Mouse (Mus musculus) sigmoid colon, adult 10 weeks (tissue): ENCODE measurements around the gene Ppp2r1a. TPM values are rescaled to one million over a fixed set of nuclear protein-coding genes. Genes with fewer than 3 reads are reported as not detected.

Experiments used
- polyA plus RNA-seq: library from polyadenylated mRNA; stranded (reverse); fragments of 350-450 nt; fragmentation: Illumina TruSeq; extraction: RNeasy Lipid Tissue Mini Kit (QIAGEN cat#74804); gene quantifications from one replicate; pipeline ENCODE4 v1.2.3, GENCODE M21; 2014; ENCODE audit warnings: low read depth, low replicate concordance

Ppp2r1a gene
- 39.1 TPM for polyA plus RNA-seq

DNA sequence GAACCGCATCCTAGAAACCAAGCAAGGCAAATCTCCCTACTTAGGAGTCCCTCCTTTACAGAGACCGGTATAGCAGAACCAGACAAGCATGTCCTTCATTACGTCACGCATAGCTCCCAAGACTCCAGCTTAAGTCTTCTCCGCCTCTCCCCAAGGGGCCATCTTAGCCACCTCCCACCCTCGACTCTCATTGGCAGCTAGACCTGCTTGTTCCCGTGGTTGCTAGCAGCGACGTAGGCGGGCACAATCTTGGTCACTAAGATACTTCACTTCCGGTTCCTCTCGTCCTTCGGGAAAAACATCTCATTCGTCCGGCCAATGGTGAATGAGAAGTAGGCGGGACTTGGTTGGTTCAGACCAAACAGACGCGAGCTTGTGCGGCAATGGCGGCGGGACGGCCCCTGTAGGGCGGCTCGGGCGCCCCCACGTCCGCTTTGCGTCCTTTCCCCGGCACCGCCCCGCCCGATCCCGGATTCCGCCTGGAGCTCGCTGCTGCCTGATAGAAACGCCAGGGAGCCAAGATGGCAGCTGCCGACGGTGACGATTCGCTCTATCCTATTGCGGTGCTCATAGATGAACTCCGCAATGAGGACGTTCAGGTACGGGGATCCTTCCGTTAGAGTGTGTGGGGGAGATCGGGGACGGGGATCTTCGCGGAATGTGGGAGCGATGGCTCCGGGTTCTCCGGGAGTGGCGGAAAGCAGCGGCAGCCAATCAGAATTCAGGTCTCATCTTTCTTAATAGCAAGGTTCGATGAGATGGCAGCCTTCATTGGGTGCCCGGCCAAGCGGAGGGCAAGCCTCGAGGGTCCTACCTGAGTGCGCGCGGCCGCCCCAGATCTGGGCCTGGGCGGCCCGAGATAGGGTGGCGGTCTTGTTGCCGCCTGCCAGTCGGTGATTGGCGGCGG is at the start of gene Ppp2r1a:
Gene Ppp2r1a (plus strand): TSS at position 327 of the 907 bp plus-strand sequence.

DNA sequence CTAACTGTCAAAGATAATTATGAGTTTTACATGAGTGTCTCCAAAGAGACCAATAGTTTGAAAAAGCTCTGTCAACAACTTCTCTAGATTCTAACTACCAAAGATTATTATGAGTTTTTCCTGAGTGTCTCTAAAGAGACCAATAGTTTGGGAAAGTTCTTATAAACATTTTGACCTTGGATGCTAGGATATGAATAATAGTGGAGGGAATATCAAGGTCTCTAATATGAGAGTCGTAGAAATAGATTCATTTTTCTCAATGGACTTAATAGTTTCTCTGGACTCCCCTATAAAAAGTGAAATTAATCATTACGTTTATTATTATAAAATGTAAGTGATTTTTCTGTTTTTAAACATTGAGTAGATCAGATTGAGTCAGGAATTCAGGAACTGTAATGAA is 40.1 kb upstream of the Ppp2r1a start, which contains the start of gene Vmn1r231:
Gene Vmn1r231 (minus strand): TSS at position 101 of the 400 bp plus-strand sequence.

DNA sequence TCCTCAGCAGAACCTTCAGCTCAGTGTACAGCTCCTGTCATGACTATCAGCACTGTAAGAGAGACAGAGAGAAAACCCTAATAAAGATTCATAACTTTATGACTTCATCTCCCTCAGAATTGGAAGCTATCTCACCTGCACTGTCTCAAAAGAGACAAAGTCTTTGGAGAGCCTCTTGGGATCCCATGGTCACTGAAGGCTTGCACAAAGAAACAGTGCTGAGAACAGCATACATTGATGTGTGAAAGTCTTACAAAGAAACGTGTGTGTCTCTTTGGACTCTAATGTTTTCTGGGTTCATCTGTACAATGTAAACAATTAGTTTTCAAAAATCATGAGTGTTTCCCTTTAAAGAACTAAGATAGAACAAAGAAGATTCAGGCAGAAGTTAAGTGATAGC is 25.5 kb upstream of the Ppp2r1a start, which contains the start of gene Vmn1r232:
Gene Vmn1r232 (minus strand): TSS at position 101 of the 400 bp plus-strand sequence.

DNA sequence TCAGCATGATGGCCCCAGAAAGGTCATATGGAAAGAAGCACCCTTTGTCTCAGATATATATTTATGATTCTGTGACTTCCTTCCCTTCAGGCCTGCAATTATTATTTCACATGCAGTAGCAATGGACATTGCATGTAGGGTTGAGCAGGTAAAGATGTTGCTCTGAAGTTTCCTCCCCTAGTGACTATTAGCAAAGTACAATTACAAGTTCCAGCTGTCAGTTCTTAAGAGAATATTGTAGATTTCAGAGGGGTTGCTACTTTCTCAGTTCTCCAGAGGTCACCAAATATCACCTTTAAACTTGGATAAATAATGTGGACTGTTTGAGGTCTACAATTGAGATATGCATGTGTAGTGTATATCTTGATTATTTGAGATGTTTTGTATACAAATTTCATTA is 51.3 kb downstream of the Ppp2r1a start, which contains the start of gene Vmn1r233:
Gene Vmn1r233 (minus strand): TSS at position 101 of the 400 bp plus-strand sequence.

DNA sequence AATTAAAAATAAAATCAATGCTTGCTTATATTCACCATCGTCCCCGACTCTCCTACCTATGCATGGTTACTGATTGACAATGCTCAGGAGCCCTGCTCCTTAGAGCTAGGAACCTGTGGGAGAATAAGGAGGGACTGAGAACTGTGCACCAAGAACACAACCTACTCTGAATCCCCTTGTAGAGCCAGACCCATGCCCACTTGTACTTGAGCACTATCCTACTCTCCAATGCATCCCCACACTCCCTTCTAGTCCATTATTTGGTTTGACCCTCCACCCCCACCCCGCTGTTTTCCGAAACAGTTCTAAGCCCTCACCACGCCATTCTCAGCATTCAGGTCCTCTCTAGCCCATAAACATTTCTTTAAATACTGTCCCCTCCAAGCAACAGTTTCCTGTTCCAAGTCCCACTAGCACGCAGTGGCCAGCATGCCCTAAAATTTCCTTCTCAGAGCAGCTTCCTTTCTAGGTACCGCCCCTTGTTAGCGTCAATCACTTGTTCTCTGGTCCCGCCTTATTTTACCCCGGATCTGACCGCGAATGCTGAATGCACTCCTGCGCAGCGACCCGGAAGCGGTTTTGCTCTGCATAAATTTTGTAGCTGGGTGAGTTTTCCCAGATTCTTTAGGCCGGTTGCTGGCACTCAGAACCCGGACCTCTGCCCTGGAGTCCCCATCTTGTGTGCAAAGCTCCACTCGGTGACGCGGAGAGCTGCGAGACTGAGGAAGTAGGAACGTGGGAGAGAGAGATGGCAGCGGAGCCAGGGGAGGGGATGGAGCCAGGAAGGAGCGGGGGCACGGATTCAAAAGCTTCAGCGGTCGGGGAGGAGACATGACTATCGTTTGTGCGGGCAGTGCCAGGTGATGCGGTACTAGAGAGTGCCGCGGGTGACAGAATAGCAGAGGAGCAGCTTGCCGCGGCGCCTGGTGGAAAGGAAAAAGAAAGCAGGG is 63.5 kb downstream of the Ppp2r1a start, which contains the start of gene Zfp160:
Gene Zfp160 (plus strand): TSS at position 522 of the 950 bp plus-strand sequence.

Other genes starting within 250 kb of the Ppp2r1a start
- gene Vmn1r227, start 215.5 kb upstream of the Ppp2r1a start, polyA plus RNA-seq, result not detected
- gene Vmn1r228, start 159.2 kb upstream of the Ppp2r1a start, polyA plus RNA-seq, result not detected
- not detected for gene Vmn1r229, start 133.8 kb upstream of the Ppp2r1a start, polyA plus RNA-seq
- not detected for gene Vmn1r230, start 104.9 kb upstream of the Ppp2r1a start, polyA plus RNA-seq
- not detected for gene Vmn1r231, start 40.2 kb upstream of the Ppp2r1a start, polyA plus RNA-seq
- gene Vmn1r232, start 25.6 kb upstream of the Ppp2r1a start, polyA plus RNA-seq, result not detected
- not detected for gene Vmn1r233, start 51.2 kb downstream of the Ppp2r1a start, polyA plus RNA-seq
- gene Zfp160, start 63.6 kb downstream of the Ppp2r1a start, polyA plus RNA-seq, result 78.2 TPM